Mouse (Mus musculus) ES-E14 (cell line): Measurements from ENCODE around the gene Nags.
A peak's percentile ranks its signal among the peaks of the same experiment; 100 is the strongest.

Source experiments
- HCFC1 ChIP-seq: IDR thresholded peaks from 2 replicates; pipeline ENCODE4 v1.6.1; 2012; ENCODE audit warnings: low read length, inconsistent platforms, borderline replicate concordance; ENCODE audit not compliant: insufficient read depth
- MAFK ChIP-seq: IDR thresholded peaks from 2 replicates; pipeline ENCODE4 v1.6.1; 2014; ENCODE audit warnings: mild to moderate bottlenecking, low read depth, low read length, inconsistent platforms; ENCODE audit not compliant: insufficient read depth
- ZC3H11A ChIP-seq: IDR thresholded peaks from 2 replicates; pipeline ENCODE4 v1.6.1; 2012; ENCODE audit warnings: low read depth, mild to moderate bottlenecking, inconsistent platforms, low read length, borderline replicate concordance

DNA sequence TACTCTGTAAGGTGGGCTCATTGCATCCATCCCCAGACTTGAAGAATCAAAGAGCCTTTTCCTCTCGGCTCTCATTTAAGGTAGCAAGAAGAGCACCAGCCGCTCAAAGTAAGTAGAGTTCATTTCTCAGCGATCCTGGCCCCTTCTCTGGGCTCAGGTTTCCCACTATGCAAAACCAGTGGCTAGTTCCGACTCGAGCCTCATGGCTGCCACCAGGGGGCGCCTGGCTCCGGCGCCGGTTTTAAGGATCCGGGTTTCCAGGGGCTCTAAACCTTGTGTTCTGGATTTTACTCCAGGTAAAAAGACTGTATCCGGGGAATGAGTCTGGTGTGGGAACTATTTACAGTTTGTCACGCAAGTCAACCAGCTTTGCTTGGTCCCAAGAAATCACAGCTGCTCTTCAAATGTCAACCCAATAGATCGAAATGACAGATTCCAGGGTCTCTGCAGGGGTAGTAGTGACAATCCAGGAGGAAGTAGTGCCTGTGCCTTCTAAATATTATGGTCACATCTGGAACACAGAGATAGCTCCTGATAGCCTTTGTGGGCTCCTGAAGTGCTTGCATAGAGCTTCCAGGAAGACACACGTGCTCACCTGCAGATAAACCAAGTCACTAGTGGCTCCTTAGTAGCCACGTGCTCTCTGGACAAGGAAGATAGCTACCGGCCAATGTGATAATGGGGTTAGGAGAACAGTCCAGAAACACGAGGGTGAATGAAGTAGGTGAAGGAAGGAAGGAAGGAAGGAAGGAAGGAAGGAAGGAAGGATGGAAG lies 42.6 kb upstream of the Nags start:
- peak; percentile 46; the same call in 1 of the 2 replicates for TF ChIP-seq ZC3H11A
- no peak for TF ChIP-seq MAFK
- TF ChIP-seq HCFC1: no peak
